Mouse (Mus musculus): Measurements from ENCODE around the gene Itih1. TPM values are rescaled to one million over a fixed set of nuclear protein-coding genes. Genes with fewer than 3 reads are reported as not detected.

Itih1 gene
- polyA plus RNA-seq, 1 experiment, result 0.03 TPM

DNA sequence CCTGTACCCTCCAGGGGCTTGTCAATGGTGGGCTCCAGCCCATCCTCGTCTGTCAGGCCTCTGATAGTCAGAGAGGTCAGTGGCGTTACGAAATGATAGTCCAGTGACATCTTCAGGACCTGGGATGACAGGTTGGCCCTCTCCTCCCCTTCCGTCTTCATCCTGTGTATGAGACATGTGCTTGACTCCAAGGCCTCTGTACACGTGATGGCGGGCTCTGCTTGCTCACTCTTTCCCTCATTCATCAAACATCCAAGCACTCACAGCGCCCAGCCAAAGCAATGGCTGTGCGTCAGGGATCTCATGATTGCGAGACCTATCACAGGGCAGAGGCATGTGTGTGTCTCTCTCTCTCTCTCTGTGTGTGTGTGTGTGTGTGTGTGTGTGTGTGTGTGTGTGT, 9.7 kb downstream of the Itih1 start:
- TF ChIP-seq POLR2A (IDR thresholded peaks at IDR 0.05; ENCODE audit: borderline replicate concordance, extremely low read depth, insufficient read depth, insufficient read length, poor library complexity, severe bottlenecking), result no peak
- no peak for TF ChIP-seq CTCF (IDR thresholded peaks at IDR 0.05; ENCODE audit: borderline replicate concordance, extremely low read depth, insufficient read depth, insufficient read length)
- no peak for DNase-seq (ENCODE audit: low read depth)

DNA sequence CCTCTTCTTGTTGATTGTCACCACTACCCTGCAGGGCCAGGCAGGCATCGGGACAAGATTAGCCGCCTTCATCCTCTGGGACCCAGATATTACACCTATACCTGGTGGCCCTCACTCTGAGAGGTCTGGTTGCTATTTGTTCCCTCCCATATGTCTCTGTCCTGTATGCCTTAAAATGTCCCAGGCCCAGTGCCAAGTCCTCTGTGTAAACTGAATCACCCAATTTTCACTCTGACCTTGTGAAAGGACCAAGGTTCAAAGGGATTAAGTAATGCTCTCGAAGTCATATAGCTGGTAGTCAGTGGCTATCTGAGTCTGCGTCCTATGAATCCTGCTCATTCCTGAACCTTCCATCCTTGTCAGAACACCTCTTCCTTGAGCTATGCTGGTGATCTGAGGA, 12.7 kb downstream of the Itih1 start:
- DNase-seq (ENCODE audit: low read depth), result no peak
- TF ChIP-seq CTCF (IDR thresholded peaks at IDR 0.05; ENCODE audit: borderline replicate concordance, extremely low read depth, insufficient read depth, insufficient read length), result no peak
- no peak for TF ChIP-seq POLR2A (IDR thresholded peaks at IDR 0.05; ENCODE audit: borderline replicate concordance, extremely low read depth, insufficient read depth, insufficient read length, poor library complexity, severe bottlenecking)

DNA sequence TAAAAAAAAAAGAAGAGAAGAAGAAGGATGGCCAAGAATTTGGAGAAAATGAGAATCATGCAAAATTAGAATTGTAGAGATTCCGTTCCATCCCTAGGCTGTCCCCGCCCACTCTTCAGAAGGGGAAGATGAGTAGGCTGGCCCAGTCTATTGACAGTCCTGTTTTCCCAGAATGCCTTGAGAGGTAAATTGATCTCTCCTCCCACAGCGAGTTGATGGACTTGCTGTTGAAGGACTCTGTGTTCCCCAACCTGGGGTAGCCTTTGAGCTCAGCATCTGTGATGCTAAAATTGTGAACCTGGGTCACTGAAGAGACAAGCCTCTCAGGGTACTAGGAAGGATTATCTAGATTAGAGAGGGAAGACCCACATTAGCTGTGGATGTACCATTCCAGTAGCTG, 17.6 kb downstream of the Itih1 start:
- TF ChIP-seq CTCF (IDR thresholded peaks at IDR 0.05; ENCODE audit: borderline replicate concordance, extremely low read depth, insufficient read depth, insufficient read length), result no peak
- TF ChIP-seq POLR2A (IDR thresholded peaks at IDR 0.05; ENCODE audit: borderline replicate concordance, extremely low read depth, insufficient read depth, insufficient read length, poor library complexity, severe bottlenecking), result no peak
- no peak for DNase-seq (ENCODE audit: low read depth)

DNA sequence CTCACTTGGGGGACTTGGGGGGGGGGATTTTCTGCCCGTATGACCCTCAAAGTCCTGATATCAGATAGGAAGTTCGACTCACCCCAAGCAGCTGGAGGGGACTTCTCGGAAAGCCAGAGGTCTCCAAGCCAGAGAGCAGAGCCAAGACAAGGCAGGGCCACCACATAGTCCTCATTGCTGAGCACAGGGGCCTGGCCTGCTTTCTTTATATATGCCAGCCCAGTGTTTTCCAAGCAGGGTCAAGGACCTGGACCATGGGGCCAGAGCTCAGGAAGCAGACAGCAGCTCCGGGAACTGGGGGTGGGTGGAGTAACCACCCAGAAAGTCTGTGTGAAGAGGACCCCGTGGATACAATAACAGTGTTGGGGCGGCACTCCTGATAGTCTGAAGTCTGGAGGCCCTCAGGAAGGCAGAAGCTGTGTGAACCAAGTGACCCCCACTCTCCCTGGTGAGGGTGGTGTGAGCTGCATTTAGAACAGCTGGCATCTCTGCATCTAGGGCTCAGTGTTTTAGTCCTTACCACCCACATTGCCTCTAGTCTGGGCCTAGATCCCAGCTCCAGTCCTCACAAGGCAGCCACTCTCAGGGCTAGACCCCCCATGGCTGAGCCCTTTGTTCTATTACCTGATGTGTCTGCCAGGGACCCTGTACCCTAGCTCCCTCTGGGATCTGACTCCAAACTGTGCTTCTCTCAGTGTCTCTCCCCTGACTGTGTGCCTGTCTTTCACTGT, 19.5 kb downstream of the Itih1 start, which contains the start of gene Itih3:
Gene Itih3, minus strand, starts transcription at position 386 of the 731 bp plus-strand sequence.
- TF ChIP-seq POLR2A (IDR thresholded peaks at IDR 0.05; ENCODE audit: borderline replicate concordance, extremely low read depth, insufficient read depth, insufficient read length, poor library complexity, severe bottlenecking), result no peak
- TF ChIP-seq CTCF (IDR thresholded peaks at IDR 0.05; ENCODE audit: borderline replicate concordance, extremely low read depth, insufficient read depth, insufficient read length), result no peak
- DNase-seq (ENCODE audit: low read depth), result peak; percentile 20

DNA sequence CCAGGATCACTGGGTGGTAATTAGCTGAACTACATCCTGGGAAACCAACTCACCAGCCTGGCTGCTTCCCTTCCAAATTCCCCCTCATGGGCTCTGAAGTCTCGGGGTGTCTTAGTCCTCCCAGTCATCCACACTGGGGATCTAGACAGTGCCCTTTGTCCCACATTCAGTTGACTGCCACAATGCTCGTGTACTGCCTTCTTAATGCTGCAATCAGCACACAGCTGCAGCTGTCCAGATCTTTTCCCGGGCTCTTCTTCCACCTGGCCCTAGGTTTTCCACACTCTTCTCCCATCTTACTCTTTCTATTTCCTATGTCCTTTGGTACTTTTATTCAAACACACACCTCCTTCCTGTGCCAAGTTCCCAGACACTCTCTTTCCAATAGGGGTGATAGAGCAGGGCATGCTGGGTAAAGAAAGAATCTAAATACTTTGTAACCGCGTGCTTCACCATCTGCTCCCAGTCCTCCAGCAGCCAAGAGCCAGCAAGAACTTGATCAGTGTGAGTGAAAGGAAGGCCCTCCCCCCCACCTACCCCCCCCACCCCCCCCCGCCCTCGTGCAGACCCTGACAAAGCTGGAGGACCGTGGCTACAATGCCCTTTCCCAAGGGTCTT, 20.9 kb downstream of the Itih1 start:
- peak; percentile 70 for DNase-seq (ENCODE audit: low read depth)
- TF ChIP-seq POLR2A (IDR thresholded peaks at IDR 0.05; ENCODE audit: borderline replicate concordance, extremely low read depth, insufficient read depth, insufficient read length, poor library complexity, severe bottlenecking) (no peak), CTCF (IDR thresholded peaks at IDR 0.05; ENCODE audit: borderline replicate concordance, extremely low read depth, insufficient read depth, insufficient read length) (no peak)

DNA sequence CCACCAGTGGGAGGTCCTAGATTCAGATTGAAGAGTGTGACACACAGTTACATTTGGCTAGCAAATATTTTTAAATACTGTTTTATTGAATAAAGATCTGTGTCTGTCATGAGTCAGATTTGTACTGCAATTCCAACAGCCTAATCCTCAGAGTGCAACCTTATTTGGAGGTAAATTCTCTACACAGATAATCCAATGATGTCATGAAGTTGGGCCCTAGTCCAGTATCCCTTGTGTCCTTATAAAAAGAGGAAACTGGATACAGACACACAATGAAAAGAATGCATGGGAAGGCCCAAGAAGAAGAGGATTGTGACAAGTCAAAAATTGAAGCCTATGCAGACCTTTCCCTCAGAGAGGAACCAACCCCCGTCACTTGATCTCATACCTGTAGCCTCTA, 26.6 kb downstream of the Itih1 start:
- no peak for TF ChIP-seq POLR2A (IDR thresholded peaks at IDR 0.05; ENCODE audit: borderline replicate concordance, extremely low read depth, insufficient read depth, insufficient read length, poor library complexity, severe bottlenecking)
- DNase-seq (ENCODE audit: low read depth), result no peak

DNA sequence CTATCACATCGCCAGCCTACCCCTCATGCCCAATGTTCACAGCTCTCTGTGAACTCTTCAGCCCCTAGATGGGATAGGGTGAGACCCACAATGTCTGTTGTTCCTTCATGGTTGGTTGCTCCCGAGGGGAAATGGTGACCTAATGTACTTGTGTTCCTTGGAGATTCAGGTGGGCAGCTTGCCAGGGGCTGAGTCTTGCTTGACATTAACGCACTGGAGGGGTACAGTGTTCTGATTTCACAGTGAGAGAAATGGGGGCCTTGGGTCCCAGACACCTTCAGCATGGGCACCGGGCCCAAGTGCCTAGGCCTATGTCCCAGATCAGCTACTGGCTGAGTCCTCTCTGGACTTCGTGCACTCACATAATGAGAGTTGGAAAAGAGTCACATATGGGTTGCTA, 29.7 kb downstream of the Itih1 start:
- TF ChIP-seq POLR2A (IDR thresholded peaks at IDR 0.05; ENCODE audit: borderline replicate concordance, extremely low read depth, insufficient read depth, insufficient read length, poor library complexity, severe bottlenecking), result no peak
- TF ChIP-seq CTCF (IDR thresholded peaks at IDR 0.05; ENCODE audit: borderline replicate concordance, extremely low read depth, insufficient read depth, insufficient read length), result no peak
- DNase-seq (ENCODE audit: low read depth), result peak; percentile 20

DNA sequence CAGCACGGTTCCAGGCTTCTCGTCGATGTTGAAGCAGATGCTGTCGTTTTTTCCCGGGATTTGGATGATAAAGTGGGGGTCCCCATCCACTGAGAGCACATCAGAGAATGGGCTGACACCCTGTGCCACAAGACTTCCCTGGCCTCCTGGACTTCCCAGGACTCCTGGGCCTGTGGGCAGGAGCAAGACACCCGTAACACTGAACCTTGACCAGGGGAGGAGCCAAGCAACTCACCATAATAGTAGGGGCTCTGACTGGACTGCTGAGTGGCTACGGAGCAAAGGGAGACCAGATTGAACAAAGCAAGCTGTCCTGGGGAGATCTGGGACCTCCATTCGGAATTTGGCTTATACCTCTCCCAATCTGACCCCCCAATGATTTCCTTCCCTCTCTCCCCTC, 30.4 kb downstream of the Itih1 start:
- TF ChIP-seq CTCF (IDR thresholded peaks at IDR 0.05; ENCODE audit: borderline replicate concordance, extremely low read depth, insufficient read depth, insufficient read length), result no peak
- no peak for TF ChIP-seq POLR2A (IDR thresholded peaks at IDR 0.05; ENCODE audit: borderline replicate concordance, extremely low read depth, insufficient read depth, insufficient read length, poor library complexity, severe bottlenecking)
- DNase-seq (ENCODE audit: low read depth), result no peak

DNA sequence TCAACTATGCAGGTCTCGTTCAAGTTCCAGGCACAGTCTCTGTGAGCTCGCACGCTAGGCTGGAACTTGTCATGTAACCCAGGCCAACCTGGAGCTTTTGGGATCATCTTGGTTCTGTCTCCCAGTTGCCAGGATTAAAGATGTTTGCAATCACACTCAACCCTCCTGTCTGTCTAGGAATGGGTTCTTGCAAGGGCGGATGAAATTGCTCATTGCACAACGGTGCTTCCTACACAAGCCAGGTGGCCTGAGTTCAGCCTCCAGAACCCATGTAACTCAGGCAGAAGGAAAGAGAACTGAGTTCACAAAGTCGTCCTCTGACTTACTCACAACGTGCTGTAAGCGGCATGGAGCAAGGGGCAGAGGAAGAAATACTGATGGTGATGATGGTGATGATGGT, 31.9 kb downstream of the Itih1 start:
- TF ChIP-seq CTCF (IDR thresholded peaks at IDR 0.05; ENCODE audit: borderline replicate concordance, extremely low read depth, insufficient read depth, insufficient read length) (no peak), POLR2A (IDR thresholded peaks at IDR 0.05; ENCODE audit: borderline replicate concordance, extremely low read depth, insufficient read depth, insufficient read length, poor library complexity, severe bottlenecking) (no peak)
- DNase-seq (ENCODE audit: low read depth), result no peak

DNA sequence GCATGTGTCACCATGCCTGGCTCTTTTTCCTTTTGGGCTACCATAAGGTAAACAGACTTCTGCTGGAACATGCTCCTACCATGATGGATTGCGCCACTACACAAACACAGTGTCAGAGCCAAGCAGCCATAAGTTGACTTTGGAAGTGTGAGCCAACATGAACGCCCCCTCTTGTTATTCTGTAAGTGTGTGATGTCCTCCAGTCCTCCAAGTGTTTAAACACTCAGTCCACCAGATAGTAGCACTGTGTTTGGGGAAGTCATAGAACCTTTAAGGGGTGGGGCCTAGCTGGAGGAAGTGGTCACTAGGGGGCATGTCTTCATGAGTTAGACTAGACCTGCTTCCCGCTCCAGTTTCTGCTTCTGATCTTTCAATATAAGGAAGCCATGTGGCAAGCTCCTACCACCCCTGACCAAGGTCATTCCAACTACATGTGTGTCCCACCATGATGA, 35.2 kb downstream of the Itih1 start:
- TF ChIP-seq POLR2A (IDR thresholded peaks at IDR 0.05; ENCODE audit: borderline replicate concordance, extremely low read depth, insufficient read depth, insufficient read length, poor library complexity, severe bottlenecking) (no peak), CTCF (IDR thresholded peaks at IDR 0.05; ENCODE audit: borderline replicate concordance, extremely low read depth, insufficient read depth, insufficient read length) (no peak)
- no peak for DNase-seq (ENCODE audit: low read depth)

DNA sequence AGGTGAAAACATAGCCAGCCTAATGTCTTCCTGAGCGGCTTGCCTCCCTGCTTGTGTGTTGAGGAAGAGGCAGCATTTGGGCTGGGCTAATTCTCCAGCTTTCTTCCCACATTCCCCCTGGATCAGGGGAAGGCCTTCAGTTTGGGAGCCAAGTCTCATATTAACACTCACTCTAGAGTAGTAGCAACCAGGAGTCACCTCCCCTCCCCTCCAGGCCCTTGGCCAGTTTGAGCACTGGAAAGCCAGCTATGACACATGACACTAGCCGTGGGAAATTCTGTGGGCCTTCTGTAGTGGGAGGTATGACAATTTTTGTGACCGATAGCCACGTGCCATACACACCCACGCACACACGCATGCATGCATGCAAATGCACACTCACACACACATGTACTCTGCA, 37.1 kb downstream of the Itih1 start:
- no peak for TF ChIP-seq CTCF (IDR thresholded peaks at IDR 0.05; ENCODE audit: borderline replicate concordance, extremely low read depth, insufficient read depth, insufficient read length)
- TF ChIP-seq POLR2A (IDR thresholded peaks at IDR 0.05; ENCODE audit: borderline replicate concordance, extremely low read depth, insufficient read depth, insufficient read length, poor library complexity, severe bottlenecking), result no peak
- no peak for DNase-seq (ENCODE audit: low read depth)

DNA sequence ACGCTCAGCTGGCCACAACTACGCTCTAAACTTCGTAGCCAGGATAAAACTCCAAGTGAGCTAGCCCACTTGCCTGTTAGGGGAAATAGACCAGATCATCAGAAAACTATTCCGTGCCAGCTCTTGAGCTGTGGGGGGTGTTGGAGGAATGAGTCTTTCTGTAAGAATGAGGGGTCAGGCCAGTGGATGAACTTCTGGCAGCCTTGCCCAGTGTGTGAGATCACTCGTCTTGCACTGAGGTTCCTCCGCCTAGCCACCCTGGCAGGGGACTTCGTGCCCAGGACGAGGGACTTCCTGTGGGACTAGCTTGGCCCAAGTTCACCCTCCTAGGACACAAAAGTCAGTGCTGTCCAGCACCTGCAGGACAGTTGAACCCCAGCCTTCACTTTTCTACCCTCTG, 38.8 kb downstream of the Itih1 start:
- DNase-seq (ENCODE audit: low read depth), result no peak
- TF ChIP-seq CTCF (IDR thresholded peaks at IDR 0.05; ENCODE audit: borderline replicate concordance, extremely low read depth, insufficient read depth, insufficient read length), result no peak
- TF ChIP-seq POLR2A (IDR thresholded peaks at IDR 0.05; ENCODE audit: borderline replicate concordance, extremely low read depth, insufficient read depth, insufficient read length, poor library complexity, severe bottlenecking), result no peak

All from brain, embryonic 14.5 days (tissue).